Mouse (Mus musculus): ENCODE measurements around the gene Wnt2b.

The Wnt2b gene

DNA sequence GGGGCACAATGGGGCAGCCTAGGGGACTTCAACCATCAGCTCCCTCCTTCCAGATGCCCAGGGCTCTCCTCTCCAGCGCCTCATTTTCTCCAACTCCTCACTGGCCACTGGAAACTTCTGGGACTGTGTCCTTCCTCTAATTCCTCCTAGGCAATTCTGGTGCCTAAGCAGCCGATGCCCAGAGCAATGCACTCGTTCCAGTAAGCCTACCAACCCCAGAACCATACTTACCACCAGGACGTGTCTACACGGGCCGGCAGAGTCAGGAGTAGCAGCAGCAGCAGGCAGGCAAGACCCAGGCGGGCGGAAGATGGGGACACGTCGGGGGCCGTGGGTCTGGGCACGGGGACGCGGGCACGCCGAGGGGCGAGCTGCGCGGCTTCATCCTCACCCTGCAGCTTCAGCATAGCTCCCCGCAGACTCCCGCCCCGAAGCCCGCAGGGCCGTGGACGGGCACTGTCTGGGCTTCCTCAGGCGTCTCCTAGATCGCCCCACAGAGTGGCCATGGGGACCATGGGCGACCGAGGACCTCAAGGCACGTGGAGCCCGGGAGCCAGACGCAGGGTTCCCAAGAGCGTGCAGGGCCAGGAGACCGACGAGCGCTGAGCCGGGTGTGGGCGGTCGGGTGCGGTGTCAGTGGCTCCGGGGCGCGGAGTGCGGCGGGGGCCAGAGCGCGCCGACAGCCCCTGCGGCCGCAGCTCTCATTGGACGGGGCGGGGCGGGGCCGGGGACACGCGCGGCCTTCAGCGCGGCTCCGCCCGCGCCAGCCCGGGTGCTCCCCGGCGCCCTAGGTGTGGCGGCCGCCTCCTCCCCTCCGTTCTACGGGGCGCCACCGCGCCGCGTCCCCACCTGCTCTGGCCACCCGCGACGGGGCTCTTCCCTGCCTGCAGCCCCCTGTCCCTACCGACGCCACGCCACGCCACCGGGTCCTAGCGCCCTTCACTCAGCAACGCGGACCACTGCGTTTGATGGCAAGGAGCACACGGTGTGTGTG lies at the start of gene Wnt2b:
Wnt2b (minus strand) TSS at position 856 of the 994 bp plus-strand sequence.
- DNase-seq (ENCODE audit: inconsistent ontology term) = peak; percentile 67

DNA sequence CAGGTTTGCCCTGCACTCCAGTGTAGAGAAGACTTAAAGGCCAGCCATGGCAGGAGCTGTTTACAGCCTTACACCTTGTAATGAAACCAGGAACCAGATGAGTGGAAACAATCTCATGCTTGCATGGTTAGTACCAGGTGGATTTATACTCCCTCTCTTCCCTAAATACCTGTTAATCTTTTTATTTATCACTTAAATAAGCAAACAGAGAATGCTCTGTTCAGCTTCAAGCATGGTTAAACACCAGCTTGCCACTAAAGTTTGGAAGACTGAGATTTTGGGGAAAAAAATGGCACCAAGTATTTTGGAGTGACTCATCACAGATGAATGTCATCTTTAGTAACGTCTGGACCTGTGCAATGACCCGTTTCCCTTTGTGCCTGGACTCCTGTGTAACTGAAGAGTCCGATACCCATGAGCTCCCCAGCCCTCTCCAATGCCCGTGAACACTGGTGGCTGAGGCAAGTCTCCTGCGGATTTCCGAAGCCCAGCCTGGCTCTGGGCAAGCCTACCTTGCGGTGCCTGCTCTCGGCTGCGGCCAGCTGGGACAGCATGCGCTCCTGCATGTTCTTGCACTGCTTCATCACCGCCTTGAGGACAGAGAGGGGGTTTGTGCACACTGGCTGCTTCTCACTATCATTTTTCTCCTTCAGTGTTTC lies 49.1 kb upstream of the Wnt2b start:
- DNase-seq (ENCODE audit: inconsistent ontology term) = peak; percentile 88

DNA sequence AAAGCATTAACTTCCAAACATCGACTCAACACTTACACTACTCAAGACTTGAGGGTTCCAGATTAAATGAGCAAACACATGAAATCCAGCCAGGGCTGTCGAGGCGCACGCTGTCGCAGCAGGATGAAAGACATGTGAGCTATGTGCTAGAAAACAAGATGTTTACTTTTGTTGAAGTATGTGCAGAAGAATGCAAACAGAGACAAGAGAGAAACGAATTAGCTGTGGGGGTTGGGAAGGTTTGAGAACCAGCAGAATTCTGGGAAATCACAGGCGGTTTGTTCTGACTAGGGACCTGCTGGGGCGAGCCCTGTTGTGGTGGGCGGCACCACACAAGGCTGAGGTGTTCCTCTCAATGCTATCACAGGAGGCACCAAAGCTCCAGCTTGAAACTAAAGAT lies 46.3 kb upstream of the Wnt2b start:
- no peak for DNase-seq (ENCODE audit: inconsistent ontology term)

DNA sequence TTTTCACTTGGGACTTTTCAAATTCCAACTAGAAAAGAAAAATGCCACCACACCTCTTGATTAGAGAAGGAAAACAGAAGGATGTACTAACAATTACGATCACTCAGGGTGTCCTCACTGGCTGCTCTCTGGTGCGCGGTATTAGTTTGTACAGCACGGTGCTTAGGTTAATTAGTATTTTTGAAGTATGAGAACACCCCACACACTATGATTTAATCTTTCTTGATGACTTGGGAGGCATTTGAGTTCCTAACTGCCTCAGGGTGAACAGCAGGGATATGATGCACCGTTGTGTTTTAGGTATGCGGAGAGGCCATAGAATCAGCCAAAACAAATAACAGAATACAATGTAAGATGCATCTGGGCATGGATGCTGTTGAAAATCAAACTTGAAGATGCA lies 44.4 kb upstream of the Wnt2b start:
- DNase-seq (ENCODE audit: inconsistent ontology term) = peak; percentile 69

DNA sequence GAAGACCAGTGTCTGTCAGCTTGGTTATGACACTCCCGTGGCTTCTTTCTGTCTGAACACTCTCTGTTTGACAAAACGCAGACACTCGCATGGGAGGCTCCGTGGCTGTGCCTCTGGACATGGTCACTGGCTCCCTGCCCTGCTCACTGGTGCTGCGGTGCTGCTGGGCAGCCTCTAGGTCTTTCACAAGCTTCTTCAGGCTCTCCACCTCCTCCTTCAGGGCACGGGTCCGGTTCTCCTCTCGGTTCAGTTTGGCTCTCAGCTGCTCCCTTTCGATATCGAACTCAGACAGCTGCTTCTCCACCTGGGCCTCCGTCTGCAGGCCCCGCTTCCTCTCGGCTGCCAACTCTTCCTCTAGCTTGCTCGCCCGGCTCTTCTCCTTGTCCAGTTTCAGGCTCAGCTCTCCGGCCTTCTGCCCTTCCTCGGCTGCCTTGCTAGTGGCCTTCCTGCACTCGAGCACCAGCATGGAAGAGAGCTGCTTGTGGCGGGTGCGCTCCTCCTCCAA lies 43.9 kb upstream of the Wnt2b start:
- no peak for DNase-seq (ENCODE audit: inconsistent ontology term)

DNA sequence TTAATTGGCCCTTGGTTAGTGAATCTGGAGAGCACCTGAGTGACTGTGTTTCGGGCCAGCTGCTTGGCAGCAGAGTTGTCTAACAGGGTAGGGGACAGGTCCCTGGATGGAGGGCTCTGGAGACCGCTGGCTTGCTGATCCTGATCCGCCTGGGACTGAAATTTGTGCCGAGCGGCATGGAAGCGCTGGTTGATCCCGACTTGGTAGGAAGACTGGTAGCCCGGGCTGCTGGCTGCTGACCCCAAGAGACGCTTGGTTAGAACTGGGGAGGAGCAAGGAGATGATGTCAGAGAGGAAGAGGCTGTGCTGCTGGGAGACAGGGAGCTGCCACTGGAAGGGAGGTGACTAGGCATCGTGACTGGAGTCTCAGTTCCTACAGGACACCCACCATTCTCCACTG lies 43.3 kb upstream of the Wnt2b start:
- no peak for DNase-seq (ENCODE audit: inconsistent ontology term)

DNA sequence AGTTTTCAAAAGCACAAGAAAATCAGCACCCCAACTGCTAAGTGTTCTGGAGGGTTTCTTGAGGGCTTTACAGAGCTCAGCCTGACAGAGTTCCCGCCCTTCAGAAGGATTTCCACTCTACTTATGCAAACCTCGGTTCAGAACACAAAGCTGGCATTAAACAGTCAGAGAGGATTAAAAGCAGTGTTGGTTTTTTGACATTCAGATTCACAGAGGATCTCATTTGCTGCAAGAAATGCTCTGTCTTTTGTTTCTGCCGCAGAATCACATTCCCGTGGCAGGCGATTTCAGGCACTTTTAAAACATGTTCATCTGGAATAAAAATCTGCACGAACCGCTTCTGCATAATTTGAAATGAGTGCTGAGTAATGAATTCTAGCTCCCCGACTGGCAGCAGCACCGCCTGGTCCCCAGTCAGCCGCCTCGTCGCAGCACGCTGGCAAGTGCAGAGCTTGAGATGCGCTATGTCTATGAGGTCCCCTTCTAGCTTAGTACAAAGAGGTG lies 42.3 kb upstream of the Wnt2b start:
- no peak for DNase-seq (ENCODE audit: inconsistent ontology term)

DNA sequence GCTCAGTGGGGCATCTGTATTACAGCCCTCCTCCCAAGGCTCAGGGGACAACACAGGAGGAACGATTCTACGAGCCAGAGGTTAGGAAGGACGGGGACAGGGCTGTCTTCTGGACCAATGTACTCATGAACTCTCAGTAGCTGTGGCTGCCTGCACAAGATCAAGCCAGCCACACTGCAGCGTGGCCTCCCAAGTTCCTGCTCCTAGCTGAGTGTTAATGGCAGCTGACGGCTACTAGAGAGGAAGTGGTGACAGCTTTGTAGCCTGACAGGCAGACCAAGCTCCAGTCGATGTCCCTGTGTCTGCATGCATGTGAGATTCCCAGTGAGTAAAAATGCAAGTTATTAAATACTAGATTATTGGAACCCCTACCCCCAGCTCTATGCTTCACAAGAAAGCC lies 39.7 kb upstream of the Wnt2b start:
- no peak for DNase-seq (ENCODE audit: inconsistent ontology term)

DNA sequence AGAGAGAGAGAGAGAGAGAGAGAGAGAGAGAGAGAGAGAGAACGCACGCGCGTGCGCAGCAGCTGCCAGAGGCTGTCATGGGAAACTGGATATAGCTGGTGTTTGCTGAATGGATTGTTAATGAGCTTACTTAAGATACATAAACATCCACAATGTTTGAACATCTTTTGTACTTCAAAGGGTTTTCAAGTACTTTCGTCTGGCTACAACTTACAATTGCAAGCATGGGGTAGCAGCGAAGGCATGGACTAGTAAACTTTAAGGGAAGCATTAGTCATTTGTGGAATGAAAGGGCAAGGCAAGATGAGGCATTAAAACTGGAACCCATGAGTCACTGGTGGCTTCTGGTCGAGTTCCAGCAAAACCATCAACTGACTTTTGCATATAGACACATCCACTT lies 38.8 kb upstream of the Wnt2b start:
- DNase-seq (ENCODE audit: inconsistent ontology term) = peak; percentile 74

DNA sequence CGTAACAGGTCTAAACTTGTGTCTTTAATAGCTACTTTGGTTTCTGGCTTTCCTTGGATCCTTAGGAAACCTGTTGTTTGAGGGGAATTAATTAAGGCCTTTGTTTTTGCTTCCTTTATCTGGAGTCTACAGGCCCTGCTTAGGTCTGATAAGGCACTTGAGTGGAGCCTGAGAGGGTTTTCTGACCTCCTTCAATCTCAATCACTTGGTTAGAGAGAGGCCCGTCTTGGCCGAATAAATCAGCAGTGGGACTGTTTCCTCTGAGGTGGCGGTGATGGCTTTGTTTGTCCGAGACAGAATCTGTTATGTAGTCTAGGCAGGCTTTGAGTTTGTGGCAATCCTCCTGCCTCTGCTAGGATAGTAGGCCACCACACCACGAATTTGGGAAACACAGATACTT lies 35.8 kb upstream of the Wnt2b start:
- DNase-seq (ENCODE audit: inconsistent ontology term) = no peak

DNA sequence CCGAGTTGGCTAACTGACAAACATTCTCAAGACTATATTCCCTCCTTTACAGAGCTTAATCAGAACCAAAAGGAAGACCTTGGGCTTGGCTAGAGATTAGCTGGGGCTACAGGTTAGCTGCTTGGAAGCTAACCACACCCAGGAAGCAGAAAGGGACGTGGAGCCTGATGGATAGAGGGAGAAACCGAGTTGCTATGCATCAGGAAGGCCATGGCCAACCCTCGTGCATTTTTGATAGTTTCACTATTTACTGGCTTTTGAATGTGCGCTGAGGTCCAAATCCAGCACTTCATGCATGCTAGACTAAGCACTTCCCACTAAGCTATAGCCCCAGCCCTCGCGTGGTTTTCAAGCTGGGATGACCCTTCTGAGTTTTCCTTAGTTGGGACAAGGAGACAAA lies 34.0 kb upstream of the Wnt2b start:
- no peak for DNase-seq (ENCODE audit: inconsistent ontology term)

DNA sequence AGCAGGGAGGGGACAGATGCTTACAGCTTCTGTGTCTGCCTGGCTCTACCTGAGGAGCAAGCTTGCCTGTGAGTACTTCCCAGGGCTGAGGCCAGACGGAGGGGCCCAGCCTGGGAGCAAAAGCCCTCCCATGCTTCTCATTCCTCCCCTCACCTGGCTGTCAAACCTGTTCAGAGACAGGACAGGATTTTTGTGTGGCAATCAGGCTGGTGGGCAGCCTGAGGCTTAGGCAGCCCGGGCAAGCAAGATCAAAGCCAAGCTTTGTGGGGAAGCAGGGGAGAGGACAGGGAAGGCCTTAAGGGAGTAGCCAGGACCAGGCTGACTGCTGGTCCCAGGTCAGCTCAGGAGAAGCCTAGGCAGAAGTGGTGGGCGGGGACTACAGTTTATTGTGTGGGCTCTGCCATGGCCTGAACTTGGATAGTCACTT lies 32.7 kb upstream of the Wnt2b start:
- DNase-seq (ENCODE audit: inconsistent ontology term) = peak; percentile 61

DNA sequence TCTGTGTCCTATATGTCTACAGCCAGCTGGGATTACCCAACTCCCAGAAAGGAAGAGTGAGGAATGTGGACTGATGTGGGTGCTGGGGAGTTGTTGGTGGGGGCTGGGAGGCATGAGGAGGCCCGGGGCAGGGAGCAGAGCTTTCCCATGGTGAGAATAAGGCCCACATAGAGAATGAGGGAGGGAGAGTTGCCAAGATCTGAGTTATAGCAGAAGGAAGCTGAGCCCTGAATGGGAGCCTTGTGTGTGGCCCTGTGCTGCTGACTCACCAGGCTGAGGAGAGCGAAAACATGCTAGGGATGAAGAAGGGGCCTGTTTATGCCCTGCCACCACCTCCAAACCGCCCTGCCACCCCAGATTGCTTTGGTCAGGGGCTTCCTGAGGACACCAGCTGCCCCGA lies 32.1 kb upstream of the Wnt2b start:
- DNase-seq (ENCODE audit: inconsistent ontology term) = peak; percentile 96

DNA sequence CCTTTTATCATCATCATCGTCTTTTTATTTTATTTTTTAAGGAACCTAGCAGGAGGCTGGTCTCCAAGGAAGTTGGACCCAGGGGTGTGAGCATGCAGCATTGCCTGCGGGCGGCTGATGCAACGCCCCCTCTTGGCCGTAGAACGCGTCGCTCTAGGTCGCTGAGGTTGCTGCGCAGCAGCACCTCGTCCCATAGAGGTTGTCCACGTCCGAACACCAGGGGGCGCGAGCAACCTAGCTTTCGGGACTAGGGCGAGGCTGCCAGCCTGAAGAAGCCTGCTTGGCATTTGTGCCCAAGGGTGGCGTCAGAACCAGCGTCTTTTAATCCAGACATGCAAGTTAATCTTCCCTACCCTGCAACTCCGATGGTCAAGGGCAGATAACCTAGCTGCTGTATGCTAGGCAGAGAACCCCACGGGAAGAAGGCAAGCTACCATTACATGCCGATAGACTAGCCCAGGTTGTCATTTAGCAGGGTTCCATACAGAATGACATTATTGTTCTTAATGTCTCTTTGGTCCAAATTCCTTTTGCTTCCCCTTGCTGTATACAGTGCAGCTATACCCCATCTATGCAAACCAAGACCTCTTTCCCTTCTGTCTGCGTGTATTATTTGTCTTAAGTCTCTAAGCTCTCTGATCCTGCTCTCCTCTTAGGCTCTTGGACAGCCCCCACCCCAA lies 31.1 kb upstream of the Wnt2b start:
- peak; percentile 92 for DNase-seq (ENCODE audit: inconsistent ontology term)

DNA sequence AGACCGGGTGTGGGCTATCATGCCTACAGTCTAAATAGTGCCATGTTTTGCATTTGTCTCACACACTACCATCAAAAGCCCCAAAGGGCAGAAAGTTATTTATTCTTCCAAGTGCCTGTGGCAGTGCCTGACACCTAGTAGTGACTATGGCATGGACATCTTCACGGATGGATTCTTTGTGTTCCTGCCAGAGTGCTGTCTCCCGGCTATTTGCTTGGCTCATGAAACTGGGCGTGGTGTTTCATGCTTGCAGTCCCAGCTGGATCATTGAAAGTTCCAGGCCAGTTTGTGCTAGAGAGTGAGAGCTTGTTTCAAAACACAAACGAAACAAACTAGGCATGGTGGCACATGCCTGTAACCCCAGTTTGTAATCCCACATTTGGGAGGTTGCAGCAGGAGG lies 30.0 kb upstream of the Wnt2b start:
- no peak for DNase-seq (ENCODE audit: inconsistent ontology term)

DNA sequence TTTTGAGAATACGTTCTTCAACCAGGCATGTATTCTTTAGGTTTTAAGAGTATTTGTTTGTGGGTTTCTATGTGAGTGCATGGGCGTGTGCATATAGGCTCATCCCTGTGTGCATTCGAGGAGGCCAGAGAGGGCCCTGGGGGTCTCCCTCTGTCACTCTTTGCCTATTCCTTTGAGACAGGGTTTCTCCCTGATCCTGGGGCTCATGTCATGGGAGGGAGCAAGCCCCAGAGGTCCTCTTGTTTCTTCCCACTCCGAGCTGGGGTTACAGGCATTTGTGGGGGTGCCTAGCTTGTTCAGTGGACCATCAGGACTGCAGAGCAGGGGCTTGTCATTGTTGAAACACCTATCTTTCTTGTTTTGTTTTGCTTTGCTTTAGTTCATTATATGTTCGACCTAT lies 26.2 kb upstream of the Wnt2b start:
- no peak for DNase-seq (ENCODE audit: inconsistent ontology term)

DNA sequence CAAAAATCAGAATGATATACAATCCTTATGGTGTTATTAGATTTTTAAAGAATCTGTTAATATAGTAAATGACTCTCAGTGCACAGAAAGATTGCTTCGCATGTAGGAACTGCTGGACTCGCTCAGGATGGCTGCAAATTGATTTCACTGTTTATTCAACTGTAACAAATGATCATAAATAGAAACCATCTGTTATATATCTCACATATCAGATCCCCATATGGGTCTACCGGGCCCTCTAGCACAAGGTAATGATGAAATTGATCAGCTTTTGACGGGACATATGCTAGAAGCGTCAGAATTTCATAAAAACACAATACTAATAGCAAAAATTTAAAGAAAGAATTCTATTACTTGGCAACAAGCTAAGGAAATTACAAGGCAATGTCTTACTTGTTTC lies 18.0 kb upstream of the Wnt2b start:
- no peak for DNase-seq (ENCODE audit: inconsistent ontology term)

DNA sequence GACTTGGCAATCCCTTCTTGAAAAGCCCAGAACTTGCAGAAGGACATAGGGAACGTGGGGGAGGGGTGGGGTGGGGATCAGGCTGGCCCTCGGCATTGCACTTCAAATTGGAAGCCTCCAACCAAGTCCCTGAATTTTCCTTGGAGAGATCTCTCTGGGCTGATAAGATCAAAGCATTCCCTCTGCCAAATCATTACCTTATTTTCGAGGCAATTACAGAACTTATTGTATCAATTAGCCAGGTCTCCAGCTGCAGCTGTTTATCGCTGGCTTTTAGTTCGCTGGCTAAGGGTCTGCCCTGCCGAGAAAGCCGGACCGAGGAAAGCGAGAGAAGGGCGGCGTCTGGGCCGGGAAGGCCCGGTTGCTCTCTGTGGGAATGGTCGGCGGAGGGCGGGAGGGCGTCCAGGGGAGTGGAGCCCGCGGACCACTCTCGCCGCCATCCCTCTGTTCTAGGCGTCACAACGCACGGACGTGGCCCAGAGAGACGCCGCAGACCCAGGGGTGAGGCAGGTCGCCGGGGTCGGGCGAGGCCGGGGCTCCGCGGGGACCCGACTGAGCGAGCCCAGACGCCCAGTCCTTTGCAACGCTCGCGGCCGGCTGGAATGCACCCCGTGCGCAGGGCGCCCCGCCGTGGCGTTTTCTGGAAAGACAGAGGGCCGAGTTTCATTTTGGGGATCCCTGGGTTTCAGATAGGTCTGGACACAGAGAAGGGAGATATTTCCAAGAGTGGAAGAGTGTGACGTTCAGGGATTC lies 6.0 kb upstream of the Wnt2b start:
- peak; percentile 92 for DNase-seq (ENCODE audit: inconsistent ontology term)

DNA sequence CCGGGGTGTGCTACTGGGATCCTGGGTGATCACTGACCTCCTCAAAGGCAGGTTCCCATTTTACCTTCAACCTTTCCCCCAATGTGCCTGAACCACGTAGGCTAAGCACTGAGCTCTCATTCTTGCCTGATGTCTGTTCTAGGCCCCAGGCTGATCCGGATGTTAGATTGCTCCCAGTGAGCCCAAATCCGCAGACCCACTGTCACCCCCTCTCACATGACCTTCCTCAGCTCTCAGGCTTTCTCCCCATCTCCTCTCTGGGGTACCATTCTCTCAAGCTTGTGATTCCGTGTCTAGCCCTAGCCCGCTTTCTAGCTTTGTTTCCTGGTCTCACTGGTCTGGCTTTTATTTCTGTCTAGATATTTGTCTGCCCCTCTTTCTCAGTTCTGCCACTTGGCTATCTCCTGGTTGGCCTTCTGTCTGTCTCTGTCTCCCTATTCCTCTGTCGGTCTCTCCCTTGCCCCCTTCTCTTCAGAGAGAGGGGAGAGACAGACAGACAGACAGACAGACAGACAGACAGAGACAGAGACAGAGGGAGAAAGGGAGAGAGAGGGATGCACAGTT lies 4.4 kb upstream of the Wnt2b start:
- DNase-seq (ENCODE audit: inconsistent ontology term) = no peak

DNA sequence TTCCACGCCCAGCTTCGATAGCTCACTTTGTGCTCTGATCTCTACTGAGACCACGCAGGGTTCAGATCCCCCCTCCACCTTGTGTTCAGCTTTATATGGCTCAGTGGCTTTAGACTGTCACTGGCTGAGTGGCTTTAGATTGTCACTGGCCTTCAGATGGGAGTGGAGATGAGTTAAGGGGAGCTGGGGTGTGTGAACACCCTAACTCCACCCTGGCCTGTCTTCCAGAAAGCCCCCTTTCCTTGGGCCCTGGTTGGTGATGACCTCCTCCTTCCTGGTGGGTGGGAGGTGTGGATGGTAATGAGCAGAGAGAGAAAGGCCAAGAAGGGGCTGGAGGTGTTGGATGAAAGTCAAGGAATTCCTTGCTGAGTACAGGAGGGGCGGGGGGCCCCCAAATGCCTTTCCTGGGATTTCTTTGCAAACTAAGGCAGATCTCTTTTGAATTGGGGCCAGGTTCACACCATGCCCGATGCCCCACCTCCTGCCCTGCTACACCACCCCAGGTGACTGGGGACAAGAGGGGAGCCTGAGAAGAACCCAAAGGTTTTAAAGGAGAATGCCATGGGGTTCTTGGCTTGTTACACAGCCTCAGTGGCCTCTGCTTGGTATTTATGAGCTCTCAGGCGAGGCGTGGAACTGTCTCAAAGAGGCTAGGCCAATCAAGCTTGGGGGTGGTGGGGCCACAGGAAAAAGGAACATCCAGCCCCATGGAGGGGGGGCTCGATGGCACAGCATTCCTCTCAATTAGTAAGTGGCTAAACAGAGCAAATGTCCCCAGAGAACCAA lies 3.5 kb upstream of the Wnt2b start:
- DNase-seq (ENCODE audit: inconsistent ontology term) = no peak
